Mouse (Mus musculus): ENCODE data around the gene Pygl.

DNA sequence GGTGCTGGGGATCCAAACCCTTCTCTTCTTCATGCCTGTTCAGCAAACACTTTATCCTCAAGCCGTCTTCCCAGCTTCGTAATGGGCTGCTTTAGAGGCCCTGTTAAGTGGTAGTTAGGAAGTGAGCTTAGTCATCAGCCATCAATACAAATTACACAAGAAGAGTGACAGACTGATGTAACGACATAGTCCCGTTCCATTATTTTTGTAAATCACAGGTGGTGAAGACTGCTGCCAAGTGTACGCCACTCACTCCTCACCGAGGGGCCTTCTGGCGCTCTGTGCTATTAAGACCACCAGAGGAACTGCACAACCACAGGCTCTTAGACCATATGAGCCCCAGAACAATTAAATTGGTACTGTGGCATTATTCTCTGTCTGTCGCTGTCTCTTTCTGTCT lies 7.3 kb upstream of the Pygl start:
- no peak for TF ChIP-seq CTCF (conservative IDR thresholded peaks at IDR 0.05; ENCODE audit: low read length)
- no peak for TF ChIP-seq POU5F1 (IDR thresholded peaks at IDR 0.05; ENCODE audit: borderline replicate concordance, low read length)
- no peak for TF ChIP-seq NANOG (IDR thresholded peaks at IDR 0.05; ENCODE audit: borderline replicate concordance, low read length)

All from E14TG2a.4 (cell line).